11 mouse cellular contexts compared by ENCODE assay signal in the genomic region with DNA sequence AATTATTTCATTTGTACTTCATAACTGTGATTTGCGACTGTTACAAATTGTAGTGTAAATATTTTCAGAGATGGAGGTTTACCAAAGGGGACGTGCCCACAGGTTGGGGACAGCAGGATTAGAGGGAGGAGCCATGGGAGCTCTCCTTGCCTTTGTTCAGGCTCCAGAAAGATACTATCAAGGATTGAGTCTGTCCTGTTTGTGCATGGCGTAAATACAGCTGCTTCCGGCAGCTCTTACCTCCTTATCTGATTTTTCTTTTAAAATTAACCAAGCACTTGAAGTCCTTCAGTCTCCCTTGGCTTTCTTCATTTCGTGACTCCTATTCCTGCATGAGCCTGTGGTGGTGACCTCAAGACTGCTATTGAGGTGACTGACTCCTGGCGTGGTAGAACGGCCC. TPM values are rescaled to one million over a fixed set of nuclear protein-coding genes. Genes with fewer than 3 reads are reported as not detected.
DNase-seq lines count a peak whose midpoint lies in the region; ATAC-seq lines count a peak whose summit lies in the region.
"Had no signal": no experiment of that assay in that cellular context is flagged by ENCODE, and none has a peak within 500 bp of the region (broad histone marks: within the 10 kb centered on the region; RNA-seq: fewer than 3 reads in every experiment).

No protein-coding gene starts in this region.

- ATAC-seq in kidney, embryonic 14.5 days (ENCODE audit: low FRiP score, low TSS enrichment): no peak
- no peak for ATAC-seq in midbrain, embryonic 15.5 days (replicated peaks)
- ATAC-seq in midbrain, embryonic 11.5 days (ENCODE audit: low FRiP score): no peak
- peak; percentile 46; the same call in 1 of the 2 replicates for ATAC-seq in lung, embryonic 15.5 days (ENCODE audit: borderline replicate concordance, extremely low read depth, low FRiP score, low TSS enrichment)
- ATAC-seq in stomach, embryonic 16.5 days (ENCODE audit: insufficient read depth, low FRiP score): no peak
- no peak for ATAC-seq in erythroid progenitor cell, adult 5-6 weeks (replicated peaks; ENCODE audit: low FRiP score, poor library complexity, severe bottlenecking)

- H3K27me3 ChIP-seq in kidney, embryonic 14.5 days (ENCODE audit: control insufficient read depth, insufficient read depth, low read length): no peaks in the 10 kb centered on the region
- no peaks in the 10 kb centered on the region for H3K27me3 ChIP-seq in midbrain, embryonic 15.5 days (replicated peaks)
- H3K27me3 ChIP-seq in midbrain, embryonic 11.5 days (ENCODE audit: control insufficient read depth, insufficient read depth, low read length): no peaks in the 10 kb centered on the region
- no peaks in the 10 kb centered on the region for H3K27me3 ChIP-seq in lung, embryonic 15.5 days
- H3K27me3 ChIP-seq in stomach, embryonic 16.5 days (ENCODE audit: control insufficient read depth, insufficient read depth, low read length): no peaks in the 10 kb centered on the region

- no peak overlapping the region for H3K4me2 ChIP-seq in kidney, embryonic 14.5 days (replicated peaks; ENCODE audit: low read depth, low read length)
- no peak overlapping the region for H3K4me2 ChIP-seq in midbrain, embryonic 15.5 days
- no peak overlapping the region for H3K4me2 ChIP-seq in midbrain, embryonic 11.5 days
- H3K4me2 ChIP-seq in lung, embryonic 15.5 days: no peak overlapping the region
- no peak overlapping the region for H3K4me2 ChIP-seq in stomach, embryonic 16.5 days (ENCODE audit: low read depth, low read length)

- no peak for DNase-seq in kidney, adult 9 months
- DNase-seq in midbrain, embryonic 11.5 days (ENCODE audit: low spot score, missing footprints): no peak
- DNase-seq in cerebellum, adult 11 months: no peak
- DNase-seq: cerebellum, adult 2 months; kidney, adult 8-10 months had no signal

- peaks cover 10% of the 10 kb centered on the region; the same call in 1 of the 2 replicates for H3K36me3 ChIP-seq in kidney, embryonic 14.5 days (ENCODE audit: control insufficient read depth, insufficient read depth, low read length)
- peaks cover 10% of the 10 kb centered on the region for H3K36me3 ChIP-seq in midbrain, embryonic 15.5 days (replicated peaks)
- H3K36me3 ChIP-seq in midbrain, embryonic 11.5 days (ENCODE audit: control insufficient read depth, insufficient read depth, low read length): peaks cover 7% of the 10 kb centered on the region
- H3K36me3 ChIP-seq in lung, embryonic 15.5 days: peaks cover 13% of the 10 kb centered on the region
- no peaks in the 10 kb centered on the region for H3K36me3 ChIP-seq in stomach, embryonic 16.5 days (ENCODE audit: control insufficient read depth, insufficient read depth, low read length)

- peak overlapping the region; percentile 67; the same call in 1 of the 2 replicates for H3K27ac ChIP-seq in kidney, embryonic 14.5 days (ENCODE audit: low read depth, low read length)
- peak overlapping the region; percentile 49 for H3K27ac ChIP-seq in midbrain, embryonic 15.5 days
- no peak overlapping the region for H3K27ac ChIP-seq in midbrain, embryonic 11.5 days (ENCODE audit: low read depth, low read length)
- H3K27ac ChIP-seq in lung, embryonic 15.5 days: peak overlapping the region; percentile 84
- peak overlapping the region; percentile 22; the same call in 1 of the 2 replicates for H3K27ac ChIP-seq in stomach, embryonic 16.5 days (ENCODE audit: low read length)
- H3K27ac ChIP-seq: liver, embryonic 14.5 days had no signal

- H3K4me1 ChIP-seq in kidney, embryonic 14.5 days (ENCODE audit: control insufficient read depth, insufficient read depth, low read length): peaks cover 30% of the 10 kb centered on the region
- peaks cover 31% of the 10 kb centered on the region for H3K4me1 ChIP-seq in midbrain, embryonic 15.5 days
- peaks cover 2% of the 10 kb centered on the region; the same call in 1 of the 2 replicates for H3K4me1 ChIP-seq in midbrain, embryonic 11.5 days (ENCODE audit: control insufficient read depth, insufficient read depth, low read length)
- peaks cover 70% of the 10 kb centered on the region for H3K4me1 ChIP-seq in lung, embryonic 15.5 days
- peaks cover 30% of the 10 kb centered on the region for H3K4me1 ChIP-seq in stomach, embryonic 16.5 days (ENCODE audit: control insufficient read depth, insufficient read depth, low read length)

- WGBS in kidney, embryonic 14.5 days: 65% methylated on average over 7 of the region's 7 CpGs
- WGBS in midbrain, embryonic 15.5 days: 89% methylated on average over 7 of the region's 7 CpGs
- WGBS in midbrain, embryonic 11.5 days: 84% methylated on average over 7 of the region's 7 CpGs
- WGBS in lung, embryonic 15.5 days: 32% methylated on average over 7 of the region's 7 CpGs
- 58% methylated on average over 7 of the region's 7 CpGs for WGBS in stomach, embryonic 16.5 days

- H3K9ac ChIP-seq in kidney, embryonic 14.5 days (ENCODE audit: low read depth, low read length): no peak overlapping the region
- H3K9ac ChIP-seq in midbrain, embryonic 15.5 days: no peak overlapping the region
- H3K9ac ChIP-seq in midbrain, embryonic 11.5 days (ENCODE audit: low read length): no peak overlapping the region
- no peak overlapping the region for H3K9ac ChIP-seq in lung, embryonic 15.5 days
- no peak overlapping the region for H3K9ac ChIP-seq in stomach, embryonic 16.5 days (ENCODE audit: low read length)
- H3K9ac ChIP-seq: liver, embryonic 14.5 days had no signal

- H3K4me3 ChIP-seq in kidney, embryonic 14.5 days (ENCODE audit: low read length): no peak overlapping the region
- no peak overlapping the region for H3K4me3 ChIP-seq in midbrain, embryonic 15.5 days
- H3K4me3 ChIP-seq in midbrain, embryonic 11.5 days (ENCODE audit: low read depth, low read length): no peak overlapping the region
- no peak overlapping the region for H3K4me3 ChIP-seq in lung, embryonic 15.5 days
- no peak overlapping the region for H3K4me3 ChIP-seq in stomach, embryonic 16.5 days (replicated peaks; ENCODE audit: low read length)

- H3K9me3 ChIP-seq in kidney, embryonic 14.5 days (ENCODE audit: control insufficient read depth, low read length): no peaks in the 10 kb centered on the region
- H3K9me3 ChIP-seq in midbrain, embryonic 15.5 days: no peaks in the 10 kb centered on the region
- H3K9me3 ChIP-seq in midbrain, embryonic 11.5 days (ENCODE audit: control insufficient read depth, low read length): no peaks in the 10 kb centered on the region
- H3K9me3 ChIP-seq in lung, embryonic 15.5 days: no peaks in the 10 kb centered on the region
- no peaks in the 10 kb centered on the region for H3K9me3 ChIP-seq in stomach, embryonic 16.5 days (replicated peaks; ENCODE audit: control insufficient read depth, low read length)

RNA-seq across cellular contexts. Expression of a gene that starts 26.5 kb away (rescaled TPM):
- polyA plus RNA-seq in kidney, embryonic 14.5 days (2014; fragmentation: Nextera tagmentation; extraction: Ambion mirVana): 10.2 and 12.6 TPM in 2 replicates
- polyA plus RNA-seq in midbrain, embryonic 15.5 days (2015; fragmentation: Nextera tagmentation; extraction: Ambion mirVana): 16.8 and 18.2 TPM in 2 replicates
- 11.6 and 11.7 TPM in 2 replicates for polyA plus RNA-seq in midbrain, embryonic 11.5 days (2014; fragmentation: Nextera tagmentation; extraction: Ambion mirVana)
- polyA plus RNA-seq in lung, embryonic 15.5 days (2015; fragmentation: Nextera tagmentation; extraction: Ambion mirVana): 16.5 and 17.1 TPM in 2 replicates
- 13.8 and 15.7 TPM in 2 replicates for polyA plus RNA-seq in stomach, embryonic 16.5 days (2015; fragmentation: Nextera tagmentation; extraction: Ambion mirVana)
- total RNA-seq in erythroid progenitor cell, adult 5-6 weeks (2015; ENCODE audit: low replicate concordance): 39.0 and 39.6 TPM in 2 replicates
- 21.9 and 27.0 TPM in 2 replicates for total RNA-seq in erythroid progenitor cell, adult 5-6 weeks (2017; ENCODE audit: low replicate concordance)
